Mouse (Mus musculus) bone marrow macrophage, adult 2 months (primary cell): ENCODE results near the gene Pemt. TPM values are rescaled to one million over a fixed set of nuclear protein-coding genes. Genes with fewer than 3 reads are reported as not detected.

Source experiments
- H3K27ac ChIP-seq: 2 replicates; pipeline ENCODE4 v1.5.1; 2012; ENCODE audit warnings: low read depth, low read length; ENCODE audit not compliant: insufficient read depth
- H3K4me1 ChIP-seq: 2 replicates; pipeline ENCODE4 v1.6.1; 2012; ENCODE audit warnings: low read length; ENCODE audit not compliant: control insufficient read depth, insufficient read depth
- H3K4me3 ChIP-seq: 2 replicates; pipeline ENCODE4 v1.5.1; 2012; ENCODE audit warnings: mild to moderate bottlenecking, low read length, moderate library complexity; ENCODE audit not compliant: insufficient read depth
- CTCF ChIP-seq: IDR thresholded peaks from 2 replicates; pipeline ENCODE4 v1.5.1; 2012; ENCODE audit warnings: low read depth, mild to moderate bottlenecking, low read length, moderate library complexity
- POLR2A ChIP-seq: IDR thresholded peaks from 2 replicates; pipeline ENCODE4 v1.6.1; 2012; ENCODE audit warnings: mild to moderate bottlenecking, low read depth, low read length, borderline replicate concordance
- polyA plus RNA-seq: library from polyadenylated mRNA; stranded (reverse); fragments of >200 nt; gene quantifications from 2 replicates; pipeline ENCODE4 v1.2.4, GENCODE M21; 2012; ENCODE audit not compliant: missing spikeins, insufficient read depth, insufficient read length

The Pemt gene
- polyA plus RNA-seq, 1 experiment: 4.6 TPM

DNA sequence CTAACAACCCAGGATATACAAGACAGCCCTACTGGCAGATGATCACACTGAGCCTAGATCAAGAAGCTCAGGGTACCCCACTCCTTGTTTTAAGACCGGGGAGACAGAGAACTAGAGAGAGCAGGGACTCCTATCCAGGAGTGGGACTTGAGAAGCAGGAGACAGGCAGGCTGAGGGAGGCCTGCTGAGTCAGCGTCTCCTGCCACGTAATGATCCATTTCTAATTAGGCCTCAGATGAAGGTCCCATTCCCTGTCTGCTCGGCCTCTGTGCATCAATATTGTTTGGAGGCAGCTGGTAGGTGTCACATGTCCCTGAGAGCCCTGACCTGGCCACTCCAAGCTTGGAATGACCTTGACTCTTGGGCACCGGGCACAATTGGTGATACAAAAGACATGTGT lies 72.9 kb downstream of the Pemt start:
- TF ChIP-seq POLR2A (no peak), CTCF (no peak)
- Histone ChIP-seq H3K4me3 (no peak overlapping the region), H3K4me1 (no peaks in the 10 kb centered on the region), H3K27ac (no peak overlapping the region)

DNA sequence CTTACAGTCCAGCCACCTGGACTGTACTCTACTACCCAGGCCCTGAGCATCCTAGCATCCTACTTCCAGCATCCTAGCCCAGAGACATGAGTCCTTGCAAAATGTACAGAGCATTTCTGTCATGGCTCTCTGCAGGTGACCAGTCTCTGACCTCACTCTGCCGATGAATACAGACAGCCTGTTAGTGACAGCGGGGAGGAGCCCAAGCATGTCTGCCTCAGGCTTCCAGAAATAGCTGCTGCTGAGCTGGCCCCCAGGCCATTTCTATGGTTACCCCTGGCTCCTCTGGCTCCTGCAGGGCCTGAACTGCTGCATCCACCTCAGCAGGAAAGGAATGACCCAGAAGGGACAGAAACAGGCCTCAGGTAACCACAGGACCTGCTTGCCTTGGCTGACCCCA lies 74.6 kb downstream of the Pemt start:
- H3K4me1 ChIP-seq: no peaks in the 10 kb centered on the region
- no peak overlapping the region for H3K27ac ChIP-seq
- TF ChIP-seq POLR2A: no peak
- no peak for TF ChIP-seq CTCF
- H3K4me3 ChIP-seq: no peak overlapping the region

DNA sequence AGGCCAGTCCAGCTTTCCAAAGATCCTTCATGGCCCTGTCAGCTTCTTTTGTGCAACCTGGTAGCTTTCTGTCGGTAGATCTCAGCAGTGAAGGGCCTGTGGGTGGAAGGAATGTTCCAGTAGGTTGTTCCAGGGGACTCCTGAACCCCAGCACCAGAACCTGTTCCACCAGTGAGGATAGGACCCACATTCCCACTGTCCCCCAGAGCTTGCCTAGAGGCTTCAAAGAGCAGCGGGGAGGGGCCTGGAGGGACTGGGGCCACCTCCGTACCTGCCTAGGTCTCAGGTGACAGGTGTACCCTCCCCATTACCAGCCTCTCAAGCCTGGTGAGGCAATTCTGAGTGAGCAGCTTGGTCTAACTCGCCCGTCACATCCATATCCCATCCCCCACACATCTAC lies 75.5 kb downstream of the Pemt start:
- TF ChIP-seq POLR2A (no peak), CTCF (no peak)
- H3K4me1 ChIP-seq: no peaks in the 10 kb centered on the region

DNA sequence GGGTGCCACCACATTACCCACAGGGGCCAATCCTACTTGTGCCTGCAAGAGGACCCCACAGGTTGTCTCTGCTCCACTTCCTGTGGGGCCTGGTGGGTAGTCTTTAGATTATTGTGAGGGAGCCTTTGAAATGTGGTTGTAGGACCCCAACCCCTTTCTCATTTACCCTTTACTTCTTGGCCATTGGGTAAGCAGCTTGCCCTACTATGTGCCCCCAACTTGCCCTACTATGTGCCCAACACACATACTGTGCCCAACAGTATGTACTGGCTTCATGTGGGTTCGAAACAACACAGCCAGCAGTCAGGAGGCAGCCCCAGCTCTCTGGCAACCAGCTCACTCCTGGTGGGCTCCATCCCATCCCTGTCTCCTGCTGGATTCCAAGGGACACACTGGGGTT lies 78.5 kb downstream of the Pemt start:
- TF ChIP-seq CTCF (no peak), POLR2A (no peak)
- Histone ChIP-seq H3K4me1 (peaks cover 7% of the 10 kb centered on the region), H3K27ac (no peak overlapping the region), H3K4me3 (no peak overlapping the region)

More for the DNA sequence above, 75.5 kb downstream of the Pemt start:
- no peak overlapping the region for H3K4me3 ChIP-seq
- no peak overlapping the region for H3K27ac ChIP-seq

DNA sequence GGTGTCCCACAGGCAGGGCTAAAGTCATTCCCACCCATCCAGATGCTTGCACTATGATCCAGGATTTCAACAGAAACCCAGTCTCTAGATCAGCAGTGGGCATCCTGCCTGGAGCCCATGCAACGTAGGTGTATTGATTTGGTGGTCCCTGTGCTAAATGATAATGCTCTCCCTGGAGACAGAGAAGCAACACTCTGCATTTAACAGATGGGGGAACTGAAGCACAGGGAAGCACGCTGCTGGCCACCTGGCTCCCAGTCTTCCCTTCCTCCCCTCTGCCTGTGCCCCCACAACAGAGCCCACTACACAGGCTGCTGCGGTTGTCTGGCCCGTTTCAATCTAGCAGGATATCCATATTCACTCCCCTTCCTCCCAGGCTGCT lies 80.2 kb downstream of the Pemt start:
- Histone ChIP-seq H3K27ac (no peak overlapping the region), H3K4me1 (peaks cover 7% of the 10 kb centered on the region), H3K4me3 (no peak overlapping the region)
- no peak for TF ChIP-seq POLR2A

DNA sequence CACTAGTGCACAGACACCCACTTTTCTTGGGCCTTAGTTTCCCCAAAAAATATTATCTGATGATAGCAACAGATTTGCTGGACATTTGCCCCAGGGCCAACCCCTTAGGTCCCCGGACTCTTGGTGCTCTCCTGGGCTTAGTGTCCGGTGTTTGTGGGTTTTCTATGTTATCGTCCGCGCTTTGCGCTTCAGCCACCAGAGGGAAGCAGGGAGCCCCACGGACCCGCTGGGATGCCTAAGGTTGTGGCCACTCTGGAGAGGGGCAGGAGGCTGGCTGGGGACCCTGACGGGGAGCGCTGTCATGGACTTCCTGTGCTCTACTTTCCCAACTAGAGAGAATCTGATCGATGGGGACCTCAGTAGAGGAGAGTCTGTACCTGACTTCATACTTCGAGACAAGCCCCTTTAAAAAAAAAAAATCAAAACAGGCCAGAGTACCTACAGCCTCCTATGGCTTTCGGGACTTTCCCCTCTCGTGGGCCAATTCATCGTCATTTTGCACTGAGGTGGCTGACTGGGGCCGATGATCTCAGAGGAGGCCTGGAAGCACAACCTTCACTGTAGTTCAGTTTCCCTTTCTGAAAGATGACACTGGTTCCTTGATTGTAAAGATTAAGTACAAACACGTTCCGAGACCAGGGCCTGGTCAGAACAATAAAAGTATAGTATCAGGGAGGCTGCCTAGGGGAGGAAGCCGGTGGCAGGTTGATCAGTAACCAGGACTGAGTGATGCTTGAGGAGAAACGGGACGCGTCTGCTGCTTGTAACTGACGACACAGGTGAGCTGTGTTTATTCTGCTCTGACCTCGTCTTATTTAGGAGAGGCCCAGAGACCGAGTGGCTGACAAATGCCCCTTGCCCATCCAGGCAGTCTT lies 80.8 kb downstream of the Pemt start:
- TF ChIP-seq POLR2A (no peak), CTCF (peak; percentile 85)
- H3K27ac ChIP-seq: no peak overlapping the region
- peaks cover 7% of the 10 kb centered on the region for H3K4me1 ChIP-seq
- H3K4me3 ChIP-seq: peak overlapping the region; percentile 66

DNA sequence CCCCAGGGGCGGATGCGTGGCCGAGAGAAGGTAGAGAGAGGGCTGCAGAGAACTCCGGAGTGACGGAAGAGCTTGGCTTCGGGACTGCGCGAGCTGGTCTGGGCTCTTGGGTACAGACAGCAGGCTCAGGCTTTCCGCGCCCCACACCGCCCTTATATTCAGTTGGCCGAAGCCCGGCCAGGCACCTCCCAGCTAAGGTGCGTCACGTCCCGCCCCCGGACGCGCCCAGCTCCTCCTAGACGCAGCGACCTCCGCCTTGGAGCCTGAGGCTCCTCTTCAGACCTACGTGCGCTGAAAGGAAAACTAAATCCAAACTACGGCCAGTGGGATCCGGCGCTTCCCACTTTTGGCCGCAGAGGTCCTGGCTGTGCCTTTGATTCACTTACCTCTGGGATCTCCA lies 81.5 kb downstream of the Pemt start, which contains the start of gene Rasd1:
Gene Rasd1, minus strand, starts transcription at position 127 of the 400 bp plus-strand sequence.
- Histone ChIP-seq H3K4me1 (peaks cover 7% of the 10 kb centered on the region), H3K4me3 (peak within 1 kb of the TSS; percentile 66), H3K27ac (no peak within 1 kb of the TSS)
- no peak for TF ChIP-seq CTCF
- no peak for TF ChIP-seq POLR2A

DNA sequence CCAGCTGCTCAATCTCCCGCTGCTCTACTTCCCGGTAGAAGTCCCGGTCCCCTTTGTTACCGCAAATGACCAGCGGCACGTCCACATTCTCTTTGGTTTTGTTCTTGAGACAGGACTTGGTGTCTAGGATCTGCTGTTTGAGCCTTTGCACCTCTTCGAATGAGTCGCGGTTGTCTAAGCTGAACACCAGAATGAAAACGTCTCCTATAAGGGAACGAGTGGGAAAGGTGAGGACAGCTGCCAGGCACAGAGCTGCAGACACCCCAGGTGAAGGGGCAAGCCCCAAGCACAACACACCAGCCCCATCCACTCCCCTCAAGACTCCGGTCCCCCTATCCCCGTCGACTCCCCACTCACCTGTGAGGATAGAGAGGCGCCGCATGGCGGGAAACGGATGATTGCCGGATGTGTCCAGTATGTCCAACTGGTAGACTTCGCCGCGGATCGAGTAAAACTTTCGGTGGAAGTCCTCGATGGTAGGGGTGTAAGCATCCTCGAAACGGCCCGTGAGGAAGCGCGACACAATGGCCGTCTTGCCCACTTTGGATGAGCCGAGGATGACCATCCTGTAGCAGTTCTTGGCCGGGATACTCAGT lies 82.0 kb downstream of the Pemt start:
- Histone ChIP-seq H3K4me3 (peak overlapping the region; percentile 66), H3K4me1 (peaks cover 7% of the 10 kb centered on the region), H3K27ac (no peak overlapping the region)
- TF ChIP-seq CTCF: no peak
- TF ChIP-seq POLR2A: no peak

DNA sequence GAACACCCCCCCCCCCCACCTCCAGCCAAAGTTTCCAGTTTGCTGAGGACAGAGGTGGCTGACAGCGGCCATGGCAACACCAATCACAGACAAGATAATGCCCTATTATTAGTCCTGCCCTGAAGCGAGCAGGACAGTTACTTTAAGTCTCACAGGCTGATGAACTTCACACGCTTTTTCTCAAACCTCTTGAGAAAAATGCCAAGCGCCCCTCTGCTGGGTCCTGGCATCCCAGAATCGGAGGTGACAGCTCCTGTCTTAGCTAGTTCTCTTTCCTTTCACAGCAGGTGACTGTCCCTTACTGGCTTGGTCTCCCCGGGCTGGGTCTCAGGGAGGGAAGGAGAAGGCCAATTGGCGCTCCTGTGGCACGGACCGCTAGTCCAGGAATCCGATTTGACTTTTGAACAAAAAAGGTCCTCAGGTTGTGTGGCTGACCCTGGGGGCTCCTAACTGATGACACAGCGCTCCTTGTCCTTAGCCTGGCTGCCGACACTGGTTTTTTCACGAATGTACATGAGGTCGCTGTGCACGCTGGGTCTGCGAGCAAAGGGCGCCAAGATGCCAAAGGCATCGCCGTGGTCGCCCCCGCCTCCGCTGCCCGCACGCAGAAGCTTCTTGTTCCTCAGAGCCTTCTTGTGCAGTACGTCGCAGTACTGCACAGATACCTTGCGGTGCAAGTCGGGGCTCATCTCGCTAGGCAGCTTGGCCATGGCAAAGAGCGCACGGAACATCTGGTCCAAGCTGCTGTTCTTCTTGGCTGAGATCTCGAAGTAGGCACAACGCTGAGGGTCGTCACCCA lies 82.7 kb downstream of the Pemt start:
- Histone ChIP-seq H3K27ac (no peak overlapping the region), H3K4me3 (peak overlapping the region; percentile 66), H3K4me1 (peaks cover 7% of the 10 kb centered on the region)
- TF ChIP-seq CTCF (no peak), POLR2A (no peak)
